ENCODE assay signal across 8 mouse cellular contexts in genomic region chr9:62536119-62536654, GRCm38 (mm10). TPM values are rescaled to one million over a fixed set of nuclear protein-coding genes. Genes with fewer than 3 reads are reported as not detected.
DNase-seq lines count a peak whose midpoint lies in the region; ATAC-seq and TF ChIP-seq lines count a peak whose summit lies in the region.

No protein-coding gene starts in this region.

- peak overlapping the region; percentile 74 for H3K9ac ChIP-seq in ES-Bruce4 (ENCODE audit: low read depth, poor library complexity, severe bottlenecking)
- peak overlapping the region; percentile 96 for H3K9ac ChIP-seq in hindbrain, embryonic 12.5 days
- H3K9ac ChIP-seq in liver, postnatal 0 days (replicated peaks), result peak overlapping the region; percentile 41

- ATAC-seq in hindbrain, embryonic 12.5 days (ENCODE audit: low FRiP score), result peak; percentile 32
- ATAC-seq in liver, postnatal 0 days, result no peak
- no peak for ATAC-seq in activated CD4-positive, CD25-positive, alpha-beta regulatory T cell, adult 4 months

- intact Hi-C loops in heart, postnatal 25 days (cut with DNase I), result loop anchor here (2.0 kb wide), 1 partner anchor 13 kb away; no protein-coding TSS in a partner anchor

- no peak overlapping the region for H3K27ac ChIP-seq in ES-Bruce4 (ENCODE audit: insufficient read depth, low read length)
- peak overlapping the region; percentile 96 for H3K27ac ChIP-seq in hindbrain, embryonic 12.5 days
- H3K27ac ChIP-seq in liver, postnatal 0 days (ENCODE audit: low read depth), result no peak overlapping the region

- H3K27me3 ChIP-seq in ES-Bruce4 (ENCODE audit: control insufficient read depth, insufficient read depth, low read length, poor library complexity, severe bottlenecking), result no peaks in the 10 kb centered on the region
- H3K27me3 ChIP-seq in hindbrain, embryonic 12.5 days, result no peaks in the 10 kb centered on the region
- H3K27me3 ChIP-seq in liver, postnatal 0 days (ENCODE audit: insufficient read depth, low read length), result peaks cover 24% of the 10 kb centered on the region

- TF ChIP-seq EP300 in ES-Bruce4 (IDR thresholded peaks at IDR 0.05; ENCODE audit: insufficient read depth, low read depth, low read length), result no peak
- TF ChIP-seq EP300 in liver, postnatal 0 days (IDR thresholded peaks at IDR 0.05; ENCODE audit: low read depth), result no peak

- peak overlapping the region; percentile 73 for H3K4me3 ChIP-seq in ES-Bruce4 (ENCODE audit: low read depth, low read length)
- peak overlapping the region; percentile 67 for H3K4me3 ChIP-seq in hindbrain, embryonic 12.5 days
- H3K4me3 ChIP-seq in liver, postnatal 0 days (ENCODE audit: low read depth, low read length), result peak overlapping the region; percentile 48

- no peak for TF ChIP-seq CTCF in ES-Bruce4 (IDR thresholded peaks at IDR 0.05; ENCODE audit: low read depth, low read length)
- TF ChIP-seq CTCF in liver, postnatal 0 days (IDR thresholded peaks at IDR 0.05; ENCODE audit: low read depth), result no peak

- TF ChIP-seq POLR2A in ES-Bruce4 (IDR thresholded peaks at IDR 0.05; ENCODE audit: insufficient read depth, low read length), result no peak

- H3K4me2 ChIP-seq in hindbrain, embryonic 12.5 days (replicated peaks), result peak overlapping the region; percentile 79
- peak overlapping the region; percentile 73 for H3K4me2 ChIP-seq in liver, postnatal 0 days (ENCODE audit: low read depth, low read length)

- under 1% methylated on average over 27 of the region's 29 CpGs for WGBS in hindbrain, embryonic 12.5 days
- 9% methylated on average over 29 of the region's 29 CpGs for WGBS in liver, postnatal 0 days (ENCODE audit: insufficient replicate concordance)

- H3K36me3 ChIP-seq in ES-Bruce4 (ENCODE audit: control insufficient read depth, insufficient read depth, low read length, poor library complexity, severe bottlenecking), result no peaks in the 10 kb centered on the region
- H3K36me3 ChIP-seq in hindbrain, embryonic 12.5 days, result no peaks in the 10 kb centered on the region
- no peaks in the 10 kb centered on the region for H3K36me3 ChIP-seq in liver, postnatal 0 days (replicated peaks; ENCODE audit: insufficient read depth, low read length)

- H3K9me3 ChIP-seq in ES-Bruce4 (replicated peaks; ENCODE audit: control insufficient read depth, insufficient read depth, low read length, poor library complexity, severe bottlenecking), result no peaks in the 10 kb centered on the region
- no peaks in the 10 kb centered on the region for H3K9me3 ChIP-seq in hindbrain, embryonic 12.5 days (replicated peaks)
- H3K9me3 ChIP-seq in liver, postnatal 0 days (ENCODE audit: low read length), result no peaks in the 10 kb centered on the region

- peak; percentile 97 for DNase-seq in heart, adult 11 months
- DNase-seq in heart, postnatal 25 days (ENCODE audit: low spot score), result no peak
- peak; percentile 45 for DNase-seq in embryo, embryonic 9.5 days (ENCODE audit: extremely low spot score)
- DNase-seq in liver, postnatal 0 days, result no peak
- DNase-seq in right cerebral cortex, postnatal 4 days, result peak; percentile 73

- H3K4me1 ChIP-seq in ES-Bruce4 (ENCODE audit: control insufficient read depth, insufficient read depth, low read length), result peaks cover 13% of the 10 kb centered on the region
- peaks cover 74% of the 10 kb centered on the region for H3K4me1 ChIP-seq in hindbrain, embryonic 12.5 days
- H3K4me1 ChIP-seq in liver, postnatal 0 days (ENCODE audit: insufficient read depth), result peaks cover 12% of the 10 kb centered on the region

RNA-seq across cellular contexts. Expression of gene Coro2b, which starts 0.7 kb away (rescaled TPM):
- total RNA-seq in heart, postnatal 25 days (2021), result 10 to 100 TPM in 1 of 2 experiments, 1 to 10 TPM in 1; 9.5 to 15.1 TPM
- 3.1 and 4.8 TPM in 2 replicates for polyA plus RNA-seq in ES-Bruce4 (2011; ENCODE audit: insufficient read depth, insufficient read length, low read depth, missing spikeins)
- polyA plus RNA-seq in hindbrain, embryonic 12.5 days (2016; fragmentation: Nextera tagmentation; extraction: Ambion mirVana), result 34.2 and 36.9 TPM in 2 replicates
- polyA plus RNA-seq in liver, postnatal 0 days (2015; fragmentation: Nextera tagmentation; extraction: Ambion mirVana), result 0.87 and 0.89 TPM in 2 replicates
- polyA plus RNA-seq in activated CD4-positive, CD25-positive, alpha-beta regulatory T cell, adult 4 months (2017; shearing (Covaris generic)), result 1 to 10 TPM in 1 of 2 experiments, under 1 TPM in 1; 0.45 to 2.5 TPM

Comparison
In these comparisons a context has a peak if more than half of its experiments do, and no peak if none do; other contexts are left out.
1. DNase-seq: peak in heart, adult 11 months (single experiment), embryo, embryonic 9.5 days (single experiment) and right cerebral cortex, postnatal 4 days (single experiment); none in heart, postnatal 25 days (single experiment) and liver, postnatal 0 days (single experiment).
2. H3K9ac ChIP-seq: peak in every context shown above with its lines; median percentile 96 in hindbrain, embryonic 12.5 days; 74 in ES-Bruce4; 41 in liver, postnatal 0 days.
3. Peak in every context shown above with its lines, with median percentiles within 50 percentile points of each other: H3K4me3 ChIP-seq.